Mouse (Mus musculus) forebrain, embryonic 13.5 days (tissue): ENCODE data around the gene 1700123O20Rik. TPM values are rescaled to one million over a fixed set of nuclear protein-coding genes. Genes with fewer than 3 reads are reported as not detected.

Source experiments
- ATAC-seq: fragments of 200-750 bp; cut with Nextera tagmentation; 2 replicates; pipeline ENCODE4 v1.8.0; 2017
- H3K27ac ChIP-seq: fragments of 300-500 bp; sonication (generic); 2 replicates; pipeline ENCODE4 v1.5.1; 2015; ENCODE audit warnings: inconsistent platforms, mild to moderate bottlenecking, moderate library complexity
- H3K27me3 ChIP-seq: fragments of 300-500 bp; sonication (generic); 2 replicates; pipeline ENCODE4 v1.6.1; 2015; ENCODE audit warnings: mild to moderate bottlenecking, inconsistent platforms
- H3K36me3 ChIP-seq: fragments of 300-500 bp; sonication (generic); 2 replicates; pipeline ENCODE4 v1.6.1; 2015; ENCODE audit warnings: mild to moderate bottlenecking, inconsistent platforms; ENCODE audit not compliant: poor library complexity, severe bottlenecking
- H3K4me1 ChIP-seq: fragments of 300-500 bp; sonication (generic); 2 replicates; pipeline ENCODE4 v1.6.1; 2015; ENCODE audit warnings: inconsistent platforms
- H3K4me2 ChIP-seq: fragments of 300-500 bp; sonication (generic); 2 replicates; pipeline ENCODE4 v1.6.1; 2015; ENCODE audit warnings: inconsistent platforms, mild to moderate bottlenecking, moderate library complexity
- H3K4me3 ChIP-seq: fragments of 300-500 bp; sonication (generic); 2 replicates; pipeline ENCODE4 v1.5.1; 2015; ENCODE audit warnings: mild to moderate bottlenecking, inconsistent platforms
- H3K9ac ChIP-seq: fragments of 300-500 bp; sonication (generic); 2 replicates; pipeline ENCODE4 v1.6.1; 2015; ENCODE audit warnings: mild to moderate bottlenecking, inconsistent platforms
- H3K9me3 ChIP-seq: fragments of 300-500 bp; sonication (generic); replicated peaks from 2 replicates; pipeline ENCODE4 v1.6.1; 2016; ENCODE audit warnings: inconsistent platforms
- WGBS: fragments of 180-500 bp; shearing (Covaris S2); methylation state at CpG from one replicate; pipeline ENCODE4 v1.1.7; 2015; 5-methylcytosine and 5-hydroxymethylcytosine counted together
- polyA plus RNA-seq: library from polyadenylated mRNA; unstranded; fragments of >200 nt; fragmentation: Nextera tagmentation; extraction: Ambion mirVana; gene quantifications from 2 replicates; pipeline ENCODE4 v1.2.1, GENCODE M21; 2015

The 1700123O20Rik gene
- polyA plus RNA-seq, result 84.6 and 87.5 TPM in 2 replicates

GRCm38 (mm10) chr14:54686063-54686521, at the start of gene 1700123O20Rik:
1700123O20Rik (plus strand) TSS chr14:54686216.
- ATAC-seq, result peak; percentile 77
- WGBS, result under 1% methylated on average over 41 of the region's 41 CpGs
- no peaks in the 10 kb centered on the region for H3K9me3 ChIP-seq

DNA sequence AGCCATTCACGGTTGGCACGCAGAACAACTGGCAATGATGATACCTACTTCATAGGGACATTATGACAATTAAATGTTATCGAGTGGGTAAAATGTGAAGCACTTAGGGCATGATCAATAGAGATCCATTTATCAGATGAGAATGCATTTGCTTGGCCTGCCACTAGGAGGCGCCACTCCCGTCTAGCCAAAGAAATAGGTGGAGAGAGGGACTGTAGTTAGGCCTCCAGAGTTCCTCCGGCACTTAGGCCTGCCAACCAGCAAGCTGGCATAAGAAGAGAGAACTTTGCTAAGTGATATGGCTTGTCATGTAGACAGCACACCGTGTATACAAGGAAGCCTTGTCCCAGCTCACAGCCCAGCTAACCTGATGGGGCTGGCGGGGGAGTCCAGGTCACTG, 49.1 kb upstream of the 1700123O20Rik start:
- H3K4me2 ChIP-seq, result no peak overlapping the region
- peaks cover 62% of the 10 kb centered on the region for H3K36me3 ChIP-seq
- H3K4me3 ChIP-seq, result no peak overlapping the region
- H3K9me3 ChIP-seq, result no peaks in the 10 kb centered on the region
- ATAC-seq, result no peak
- H3K9ac ChIP-seq, result no peak overlapping the region
- WGBS, result 51% methylated on average over 8 of the region's 8 CpGs
- no peaks in the 10 kb centered on the region for H3K27me3 ChIP-seq
- peaks cover 27% of the 10 kb centered on the region for H3K4me1 ChIP-seq
- H3K27ac ChIP-seq, result no peak overlapping the region

More at GRCm38 (mm10) chr14:54686063-54686521, at the start of gene 1700123O20Rik:
- Histone ChIP-seq H3K9ac (peak within 1 kb of the TSS; percentile 93), H3K4me3 (peak within 1 kb of the TSS; percentile 78), H3K4me1 (peaks cover 28% of the 10 kb centered on the region), H3K4me2 (peak within 1 kb of the TSS; percentile 79), H3K36me3 (peaks cover 44% of the 10 kb centered on the region), H3K27ac (peak within 1 kb of the TSS; percentile 92), H3K27me3 (no peaks in the 10 kb centered on the region)

DNA sequence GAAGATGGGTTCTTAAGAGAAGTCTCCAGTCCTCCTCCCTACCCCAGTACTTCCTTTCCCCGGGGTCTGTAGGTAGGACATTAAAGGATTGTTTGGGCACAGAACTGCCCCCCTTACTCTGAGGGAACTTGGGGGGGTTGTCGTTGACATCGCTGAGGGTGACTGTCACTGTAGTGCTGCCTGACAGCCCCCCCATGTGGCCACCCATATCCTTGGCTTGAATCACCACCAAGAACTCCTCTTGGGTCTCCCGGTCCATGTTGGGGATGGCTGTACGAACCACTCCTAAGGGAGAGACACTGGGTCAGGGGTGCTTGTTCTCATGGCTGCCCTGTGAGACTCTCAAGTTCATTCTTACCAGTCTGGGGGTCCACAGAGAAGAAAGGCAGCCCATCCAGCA, 47.8 kb upstream of the 1700123O20Rik start:
- no peak for ATAC-seq
- no peaks in the 10 kb centered on the region for H3K27me3 ChIP-seq
- H3K4me2 ChIP-seq, result no peak overlapping the region
- WGBS, result 81% methylated on average over 5 of the region's 5 CpGs
- H3K9ac ChIP-seq, result no peak overlapping the region
- peaks cover 61% of the 10 kb centered on the region for H3K36me3 ChIP-seq
- peaks cover 31% of the 10 kb centered on the region for H3K4me1 ChIP-seq
- H3K27ac ChIP-seq, result no peak overlapping the region
- H3K9me3 ChIP-seq, result no peaks in the 10 kb centered on the region
- no peak overlapping the region for H3K4me3 ChIP-seq

GRCm38 (mm10) chr14:54640121-54640520, 45.9 kb upstream of the 1700123O20Rik start:
- 14% methylated on average over 4 of the region's 4 CpGs for WGBS
- Histone ChIP-seq H3K9ac (peak overlapping the region; percentile 93), H3K27ac (no peak overlapping the region), H3K36me3 (peaks cover 64% of the 10 kb centered on the region), H3K4me1 (peaks cover 31% of the 10 kb centered on the region), H3K4me3 (peak overlapping the region; percentile 72), H3K9me3 (no peaks in the 10 kb centered on the region), H3K27me3 (no peaks in the 10 kb centered on the region), H3K4me2 (peak overlapping the region; percentile 93)
- no peak for ATAC-seq

DNA sequence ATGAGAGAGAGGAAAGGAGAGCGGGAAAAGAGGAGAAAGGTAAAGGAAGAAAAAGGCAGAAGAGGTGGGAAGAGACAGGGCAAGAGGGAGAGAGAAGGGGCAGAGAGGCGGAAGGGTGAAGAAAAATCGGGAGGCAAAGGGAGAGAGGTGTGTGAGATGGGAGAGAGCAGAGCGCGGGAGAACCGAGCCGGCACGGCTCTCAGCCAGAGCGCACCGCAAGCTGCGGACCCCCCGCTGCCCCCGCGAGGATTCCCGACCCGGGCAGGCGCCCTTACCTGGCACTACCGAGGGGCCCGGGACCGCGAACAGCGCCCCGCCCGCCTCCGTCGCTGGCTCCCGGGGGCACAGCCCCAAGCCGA, 45.1 kb upstream of the 1700123O20Rik start, which contains the start of gene Gm17606:
TSS of gene Gm17606 (plus strand) at position 7 of the 359 bp plus-strand sequence.
- Histone ChIP-seq H3K9ac (peak within 1 kb of the TSS; percentile 93), H3K4me3 (peak within 1 kb of the TSS; percentile 72), H3K4me1 (peaks cover 31% of the 10 kb centered on the region), H3K4me2 (peak within 1 kb of the TSS; percentile 93), H3K9me3 (no peaks in the 10 kb centered on the region), H3K27ac (peak within 1 kb of the TSS; percentile 92), H3K36me3 (peaks cover 67% of the 10 kb centered on the region), H3K27me3 (no peaks in the 10 kb centered on the region)
- no peak for ATAC-seq
- WGBS, result 0% methylated on average over 5 of the region's 28 CpGs

DNA sequence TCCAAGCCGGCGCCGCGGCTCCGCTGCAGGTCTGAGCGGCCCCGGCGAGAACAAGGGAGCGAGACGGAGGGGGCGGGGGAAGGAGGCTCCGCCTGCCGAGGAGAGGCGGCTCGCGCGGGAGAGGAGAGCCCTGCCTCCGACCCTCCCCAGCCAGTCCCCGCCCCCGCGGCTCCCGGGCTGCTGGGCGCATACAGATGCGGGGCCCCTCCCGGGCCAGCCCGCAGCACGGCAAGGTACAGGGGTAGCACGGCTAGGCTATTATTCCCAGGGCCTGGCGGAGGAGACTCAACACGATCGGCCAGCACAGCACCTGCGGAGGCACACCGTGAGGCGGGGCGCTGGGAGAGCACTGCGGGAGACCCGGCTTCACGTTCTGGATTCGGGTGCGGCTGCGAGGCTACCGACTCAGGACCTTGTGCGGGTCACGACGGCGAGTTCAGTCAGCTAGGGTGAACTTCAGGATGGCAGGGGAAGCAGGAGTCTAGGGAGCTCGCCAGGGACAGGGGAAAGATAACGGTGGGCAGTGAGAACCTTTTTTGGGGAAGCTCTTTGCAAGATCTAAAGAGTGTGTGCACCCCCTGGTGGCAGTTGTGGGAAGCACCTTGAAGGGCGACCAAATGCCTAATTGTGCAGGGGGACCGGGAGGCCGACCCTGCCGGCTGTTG, 44.6 kb upstream of the 1700123O20Rik start, which contains the start of gene Cdh24:
TSS of gene Cdh24 (minus strand) at position 60 of the 665 bp plus-strand sequence.
- H3K4me2 ChIP-seq, result peak within 1 kb of the TSS; percentile 93
- H3K4me1 ChIP-seq, result peaks cover 31% of the 10 kb centered on the region
- ATAC-seq, result peak; percentile 94
- H3K9ac ChIP-seq, result peak within 1 kb of the TSS; percentile 93
- peak within 1 kb of the TSS; percentile 92 for H3K27ac ChIP-seq
- no peaks in the 10 kb centered on the region for H3K9me3 ChIP-seq
- H3K36me3 ChIP-seq, result peaks cover 67% of the 10 kb centered on the region
- no peaks in the 10 kb centered on the region for H3K27me3 ChIP-seq
- H3K4me3 ChIP-seq, result peak within 1 kb of the TSS; percentile 72
- WGBS, result under 1% methylated on average over 52 of the region's 52 CpGs

DNA sequence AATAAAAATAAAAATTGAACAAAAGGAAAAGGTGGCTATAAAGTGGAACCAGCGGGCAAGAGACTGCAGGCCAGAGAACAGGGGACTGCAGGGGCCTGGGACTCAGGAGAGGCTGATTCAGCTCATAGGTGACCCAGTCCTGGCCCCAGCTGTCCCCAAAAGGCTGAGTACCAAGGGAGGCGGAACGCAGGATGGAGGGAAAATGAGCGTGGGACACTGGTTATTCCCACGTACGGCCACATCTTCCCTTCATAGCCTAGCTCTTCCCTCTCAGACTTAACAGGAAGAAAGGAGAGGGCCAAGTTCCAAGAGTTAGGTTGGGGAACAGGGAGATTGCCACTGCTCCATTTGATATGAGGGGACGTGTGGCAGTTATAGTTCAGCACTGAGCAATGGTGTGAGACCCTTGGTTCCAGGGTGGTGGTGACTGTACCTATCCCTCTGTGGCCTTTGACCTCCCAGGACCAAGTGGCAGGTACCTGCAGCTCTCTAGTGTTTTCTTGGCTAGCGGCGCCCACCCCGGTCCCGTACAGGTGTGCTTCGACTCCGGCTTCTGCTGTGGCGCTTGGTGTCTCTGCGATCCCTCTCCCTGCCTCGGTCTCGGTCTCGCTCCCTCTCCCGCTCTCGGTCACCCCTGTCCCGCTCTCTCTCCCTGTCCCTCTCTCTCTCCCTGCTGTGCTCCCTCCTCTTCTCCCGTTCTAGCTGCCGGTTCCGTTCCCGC, 43.6 kb upstream of the 1700123O20Rik start:
- Histone ChIP-seq H3K36me3 (peaks cover 68% of the 10 kb centered on the region), H3K4me1 (peaks cover 31% of the 10 kb centered on the region), H3K9me3 (no peaks in the 10 kb centered on the region), H3K27ac (peak overlapping the region; percentile 68), H3K27me3 (no peaks in the 10 kb centered on the region), H3K9ac (no peak overlapping the region), H3K4me2 (no peak overlapping the region), H3K4me3 (0 out of 2 replicates have a peak overlapping the region, but pooled peaks have one; percentile 72)
- no peak for ATAC-seq
- 79% methylated on average over 25 of the region's 25 CpGs for WGBS

GRCm38 (mm10) chr14:54643011-54643410, 43.0 kb upstream of the 1700123O20Rik start:
- 85% methylated on average over 2 of the region's 2 CpGs for WGBS
- Histone ChIP-seq H3K36me3 (peaks cover 70% of the 10 kb centered on the region), H3K27ac (no peak overlapping the region; the same call in 1 of the 2 replicates), H3K4me1 (peaks cover 28% of the 10 kb centered on the region), H3K4me3 (no peak overlapping the region), H3K9me3 (no peaks in the 10 kb centered on the region), H3K4me2 (no peak overlapping the region), H3K9ac (no peak overlapping the region), H3K27me3 (no peaks in the 10 kb centered on the region)
- no peak for ATAC-seq

- no peak for ATAC-seq
- Histone ChIP-seq H3K27ac (no peak overlapping the region), H3K36me3 (peaks cover 70% of the 10 kb centered on the region), H3K9ac (no peak overlapping the region), H3K9me3 (no peaks in the 10 kb centered on the region), H3K4me2 (no peak overlapping the region), H3K4me3 (no peak overlapping the region), H3K4me1 (peaks cover 28% of the 10 kb centered on the region), H3K27me3 (no peaks in the 10 kb centered on the region)
- WGBS, result 97% methylated on average over 9 of the region's 9 CpGs
These were observed 41.7 kb upstream of the 1700123O20Rik start for GRCm38 (mm10) chr14:54644294-54644693.

GRCm38 (mm10) chr14:54646455-54646854, 39.6 kb upstream of the 1700123O20Rik start:
- WGBS, result 95% methylated on average over 17 of the region's 17 CpGs
- H3K9me3 ChIP-seq, result no peaks in the 10 kb centered on the region
- no peaks in the 10 kb centered on the region for H3K27me3 ChIP-seq
- no peak for ATAC-seq
- no peak overlapping the region for H3K4me3 ChIP-seq
- H3K36me3 ChIP-seq, result peaks cover 89% of the 10 kb centered on the region
- H3K4me1 ChIP-seq, result peaks cover 34% of the 10 kb centered on the region
- no peak overlapping the region for H3K27ac ChIP-seq
- H3K9ac ChIP-seq, result no peak overlapping the region
- no peak overlapping the region for H3K4me2 ChIP-seq

- Histone ChIP-seq H3K4me1 (peaks cover 37% of the 10 kb centered on the region), H3K27me3 (no peaks in the 10 kb centered on the region), H3K4me2 (no peak overlapping the region), H3K9ac (no peak overlapping the region), H3K9me3 (no peaks in the 10 kb centered on the region), H3K4me3 (no peak overlapping the region), H3K36me3 (peaks cover 92% of the 10 kb centered on the region), H3K27ac (no peak overlapping the region)
- WGBS, result 93% methylated on average over 8 of the region's 8 CpGs
- no peak for ATAC-seq
These were observed 38.9 kb upstream of the 1700123O20Rik start for GRCm38 (mm10) chr14:54646898-54647636.
